Comparison of ENCODE assay signal across 10 mouse cellular contexts in genomic region chr11:87883493-87883892, GRCm38 (mm10). TPM values are rescaled to one million over a fixed set of nuclear protein-coding genes. Genes with fewer than 3 reads are reported as not detected.
A peak's percentile ranks its signal among the peaks of the same experiment; 100 is the strongest.
DNase-seq lines count a peak whose midpoint lies in the region; ATAC-seq and TF ChIP-seq lines count a peak whose summit lies in the region.
"Had no signal": no experiment of that assay in that cellular context is flagged by ENCODE, and none has a peak within 500 bp of the region (broad histone marks: within the 10 kb centered on the region; RNA-seq: fewer than 3 reads in every experiment).

No protein-coding gene starts in this region.

- DNase-seq in left cerebral cortex, adult 2 months (ENCODE audit: extremely low spot score in 1 of 2, low spot score in 2 of 2): no peak
- no peak for DNase-seq in left cerebral cortex, adult 9 months (ENCODE audit: low spot score in 2 of 2)
- DNase-seq in R1 (ENCODE audit: low read depth, low spot score): peak; percentile 69
- peak; percentile 16 for DNase-seq in hindlimb bud, embryonic 11.5 days (ENCODE audit: extremely low spot score, low read depth, low spot score)
- DNase-seq: right cerebral cortex, postnatal 25 days had no signal

- no peak for ATAC-seq in activated CD4-positive, CD25-positive, alpha-beta regulatory T cell, adult 4 months
- ATAC-seq in monocyte, adult 5-6 weeks (replicated peaks; ENCODE audit: insufficient number of reproducible peaks, low FRiP score, low TSS enrichment, poor library complexity, severe bottlenecking): no peak

- H3K4me3 ChIP-seq in left cerebral cortex, adult 2 months: no peak overlapping the region
- no peak overlapping the region for H3K4me3 ChIP-seq in E14TG2a.4 (replicated peaks; ENCODE audit: low read length)
- H3K4me3 ChIP-seq: kidney, embryonic 15.5 days had no signal

- H3K4me1 ChIP-seq in E14TG2a.4 (replicated peaks; ENCODE audit: low read depth, low read length): peaks cover 12% of the 10 kb centered on the region

- no peak overlapping the region for H3K27ac ChIP-seq in left cerebral cortex, adult 2 months
- H3K27ac ChIP-seq: kidney, embryonic 15.5 days had no signal

- peak; percentile 54 for TF ChIP-seq CTCF in left cerebral cortex, adult 2 months (IDR thresholded peaks at IDR 0.05)
- peak; percentile 91 for TF ChIP-seq CTCF in E14TG2a.4 (conservative IDR thresholded peaks at IDR 0.05; ENCODE audit: low read length)

- no peaks in the 10 kb centered on the region for H3K36me3 ChIP-seq in E14TG2a.4 (ENCODE audit: insufficient read depth, low read length)
- H3K36me3 ChIP-seq: kidney, embryonic 15.5 days had no signal

- peaks cover 14% of the 10 kb centered on the region; the same call in 1 of the 2 replicates for H3K27me3 ChIP-seq in E14TG2a.4 (ENCODE audit: insufficient read depth, low read length)

- no peaks in the 10 kb centered on the region for H3K9me3 ChIP-seq in E14TG2a.4 (ENCODE audit: low read length)
- H3K9me3 ChIP-seq: kidney, embryonic 15.5 days had no signal

- intact Hi-C loops in left cerebral cortex, adult 2 months (cut with DNase I): no loop called here

RNA-seq across cellular contexts. Expression of gene Epx, which starts 8.2 kb away (rescaled TPM):
- under 1 TPM; 0.11 to 0.19 TPM for total RNA-seq in left cerebral cortex, adult 2 months (2021)
- polyA plus RNA-seq in activated CD4-positive, CD25-positive, alpha-beta regulatory T cell, adult 4 months (2017; shearing (Covaris generic)): not detected
- not detected in 3 replicates for total RNA-seq in monocyte, adult 5-6 weeks (2017)
- polyA plus RNA-seq: lung, embryonic 16.5 days had no signal

RNA-seq across cellular contexts. Expression of gene Olfr462, which starts 8.6 kb away (rescaled TPM):
- not detected for total RNA-seq in left cerebral cortex, adult 2 months (2021)
- not detected for polyA plus RNA-seq in activated CD4-positive, CD25-positive, alpha-beta regulatory T cell, adult 4 months (2017; shearing (Covaris generic))
- not detected in 3 replicates for total RNA-seq in monocyte, adult 5-6 weeks (2017)
- polyA plus RNA-seq: kidney, embryonic 15.5 days; lung, embryonic 16.5 days had no signal

RNA-seq across cellular contexts. Expression of gene Olfr463, which starts 13.7 kb away (rescaled TPM):
- not detected for total RNA-seq in left cerebral cortex, adult 2 months (2021)
- not detected for polyA plus RNA-seq in activated CD4-positive, CD25-positive, alpha-beta regulatory T cell, adult 4 months (2017; shearing (Covaris generic))
- not detected in 3 replicates for total RNA-seq in monocyte, adult 5-6 weeks (2017)
- polyA plus RNA-seq: kidney, embryonic 15.5 days; lung, embryonic 16.5 days had no signal

RNA-seq across cellular contexts. Expression of gene Mks1, which starts 30.5 kb away (rescaled TPM):
- total RNA-seq in left cerebral cortex, adult 2 months (2021): 1 to 10 TPM; 4.0 to 5.8 TPM
- 1 to 10 TPM; 4.7 to 4.8 TPM for polyA plus RNA-seq in activated CD4-positive, CD25-positive, alpha-beta regulatory T cell, adult 4 months (2017; shearing (Covaris generic))
- 6.1 to 6.8 TPM (median 6.5 TPM) in 3 replicates for total RNA-seq in monocyte, adult 5-6 weeks (2017)

RNA-seq across cellular contexts. Expression of gene Olfr464, which starts 37.3 kb away (rescaled TPM):
- total RNA-seq in left cerebral cortex, adult 2 months (2021): 1 to 10 TPM; 2.0 to 2.7 TPM
- not detected for polyA plus RNA-seq in activated CD4-positive, CD25-positive, alpha-beta regulatory T cell, adult 4 months (2017; shearing (Covaris generic))
- not detected in 3 replicates for total RNA-seq in monocyte, adult 5-6 weeks (2017)
- polyA plus RNA-seq: kidney, embryonic 15.5 days; lung, embryonic 16.5 days had no signal

Comparison
In these comparisons a context has a peak if more than half of its experiments do, and no peak if none do; other contexts are left out.
1. DNase-seq: peak in R1 (single experiment) and hindlimb bud, embryonic 11.5 days (single experiment); none in left cerebral cortex, adult 2 months (0 of 2) and left cerebral cortex, adult 9 months (0 of 2).